Mouse (Mus musculus): ENCODE data around the gene Olfr26.
"Not testable (repeated sequence)": the region's sequence is repeated elsewhere in the genome, so short reads cannot be mapped to it uniquely, and the experiment has no call there.

DNA sequence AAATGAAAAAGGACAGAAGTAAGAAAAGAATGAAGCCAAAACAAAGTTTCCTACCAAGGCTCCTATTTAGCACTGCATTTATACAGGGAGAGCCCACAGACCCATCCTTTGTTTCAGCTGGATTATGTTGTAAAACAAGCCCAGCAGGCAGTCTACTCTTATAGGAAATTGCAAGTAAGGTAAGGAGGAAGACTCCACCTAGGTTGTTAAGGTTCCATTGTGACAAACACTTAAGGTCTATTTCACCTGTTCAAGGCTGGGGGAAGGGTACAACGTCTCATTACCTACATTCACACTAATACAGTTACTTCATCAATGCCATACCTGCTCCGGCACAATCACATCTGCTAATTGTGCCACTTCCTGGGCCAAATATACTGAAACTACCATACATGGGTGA, 20.0 kb downstream of the Olfr26 start:
- TF ChIP-seq CTCF (IDR thresholded peaks at IDR 0.05; ENCODE audit: borderline replicate concordance, extremely low read depth, insufficient read depth, insufficient read length); POLR2A (IDR thresholded peaks at IDR 0.05; ENCODE audit: borderline replicate concordance, extremely low read depth, insufficient read depth, insufficient read length, poor library complexity, severe bottlenecking): not testable (repeated sequence)
